8 mouse cellular contexts compared by ENCODE assay signal in the genomic region with DNA sequence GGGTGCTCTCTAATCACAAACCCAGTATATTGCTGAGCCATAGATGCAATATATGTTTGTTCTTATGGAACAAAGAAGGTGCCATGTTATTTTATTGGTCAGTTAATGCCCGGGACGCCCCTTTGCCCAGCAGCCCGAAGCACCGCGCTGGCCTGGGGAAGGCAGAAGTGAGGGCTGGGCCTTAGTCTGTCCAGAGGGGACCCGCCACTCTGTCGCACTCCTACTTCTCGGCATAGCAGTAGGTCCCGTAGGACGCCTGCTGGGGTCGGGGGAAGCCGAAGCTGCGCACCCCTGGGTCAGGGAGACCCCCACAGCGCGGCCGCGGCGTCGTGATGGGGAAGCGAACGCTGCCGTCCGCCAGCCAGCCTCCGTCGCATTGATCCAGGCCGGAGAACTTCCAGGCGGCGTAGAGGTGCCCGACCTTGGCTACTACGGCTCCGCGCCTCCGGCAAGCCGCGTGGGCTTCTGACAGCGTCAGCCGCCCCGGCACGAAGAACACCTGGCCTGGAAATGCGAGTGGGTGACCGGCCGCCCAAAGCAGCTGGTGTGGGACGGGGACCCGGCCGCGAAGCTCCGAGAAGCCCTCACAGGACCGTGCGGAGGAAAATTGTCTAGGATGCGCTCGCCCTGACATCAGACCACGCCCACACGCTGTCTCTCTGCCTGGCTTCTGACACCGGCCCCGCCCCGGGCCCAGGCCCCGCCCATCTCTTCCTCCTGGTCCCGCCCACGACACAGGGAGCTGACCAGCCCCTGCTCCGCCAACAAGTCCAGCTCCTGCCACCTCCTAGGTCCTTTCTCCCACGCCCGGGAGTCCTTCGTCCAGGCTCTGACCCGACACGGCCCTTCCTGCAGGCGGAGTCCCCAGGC. TPM values are rescaled to one million over a fixed set of nuclear protein-coding genes. Genes with fewer than 3 reads are reported as not detected.
A peak's percentile ranks its signal among the peaks of the same experiment; 100 is the strongest.
DNase-seq lines count a peak whose midpoint lies in the region; ATAC-seq lines count a peak whose summit lies in the region.

No protein-coding gene starts in this region.

- H3K36me3 ChIP-seq in heart, embryonic 15.5 days, result no peaks in the 10 kb centered on the region
- no peaks in the 10 kb centered on the region for H3K36me3 ChIP-seq in liver, embryonic 11.5 days (ENCODE audit: control insufficient read depth, insufficient read depth, low read length)

- peak overlapping the region; percentile 95 for H3K4me2 ChIP-seq in heart, embryonic 15.5 days
- H3K4me2 ChIP-seq in liver, embryonic 11.5 days, result peak overlapping the region; percentile 98

- WGBS in heart, embryonic 15.5 days, result 1% methylated on average over 66 of the region's 66 CpGs
- 2% methylated on average over 66 of the region's 66 CpGs for WGBS in liver, embryonic 11.5 days

- H3K4me3 ChIP-seq in heart, embryonic 15.5 days, result peak overlapping the region; percentile 57
- H3K4me3 ChIP-seq in liver, embryonic 11.5 days (ENCODE audit: low read depth, low read length), result peak overlapping the region; percentile 52

- peak; percentile 86 for DNase-seq in CD4-positive, CD25-positive, alpha-beta regulatory T cell, adult 2 months (ENCODE audit: low read depth, low spot score)
- DNase-seq in c-Kit-positive CD71-negative TER-119-negative erythroid progenitor cells, embryonic 14.5 days (ENCODE audit: low read depth), result peak; percentile 69
- DNase-seq in fat pad, adult 2 months (ENCODE audit: extremely low read depth, low read depth, low spot score), result peak; percentile 5
- peak; percentile 96 for DNase-seq in kidney, postnatal 14 days
- DNase-seq in liver, embryonic 11.5 days (ENCODE audit: low spot score), result peak; percentile 92
- peak; percentile 83 for DNase-seq in naive thymus-derived CD4-positive, alpha-beta T cell, adult 2 months (ENCODE audit: low read depth)
- peak; percentile 76 to 86 for DNase-seq in spleen, postnatal 4 days (ENCODE audit: low spot score in 2 of 2)

- H3K9ac ChIP-seq in heart, embryonic 15.5 days, result peak overlapping the region; percentile 32; the same call in 1 of the 2 replicates
- peak overlapping the region; percentile 26; the same call in 1 of the 2 replicates for H3K9ac ChIP-seq in liver, embryonic 11.5 days (ENCODE audit: low read depth, low read length)

- no peak overlapping the region for H3K27ac ChIP-seq in heart, embryonic 15.5 days
- H3K27ac ChIP-seq in liver, embryonic 11.5 days (ENCODE audit: low read depth, low read length), result no peak overlapping the region

- H3K27me3 ChIP-seq in heart, embryonic 15.5 days, result peaks cover 81% of the 10 kb centered on the region
- peaks cover 70% of the 10 kb centered on the region for H3K27me3 ChIP-seq in liver, embryonic 11.5 days (replicated peaks; ENCODE audit: control insufficient read depth, insufficient read depth, low read length)

- peaks cover 17% of the 10 kb centered on the region for H3K4me1 ChIP-seq in heart, embryonic 15.5 days (replicated peaks)
- peaks cover 11% of the 10 kb centered on the region for H3K4me1 ChIP-seq in liver, embryonic 11.5 days (replicated peaks; ENCODE audit: control insufficient read depth, insufficient read depth, low read length)

- peak; percentile 89 for ATAC-seq in heart, embryonic 15.5 days (replicated peaks; ENCODE audit: insufficient number of reproducible peaks, insufficient read depth, low FRiP score, low read depth)
- ATAC-seq in liver, embryonic 11.5 days (replicated peaks; ENCODE audit: low FRiP score), result peak; percentile 85

- H3K9me3 ChIP-seq in heart, embryonic 15.5 days (replicated peaks), result no peaks in the 10 kb centered on the region
- H3K9me3 ChIP-seq in liver, embryonic 11.5 days (ENCODE audit: control insufficient read depth, low read length), result no peaks in the 10 kb centered on the region

RNA-seq across cellular contexts. Expression of gene Hapln2, which starts 4.8 kb away (rescaled TPM):
- polyA plus RNA-seq in heart, embryonic 15.5 days (2015; fragmentation: Nextera tagmentation; extraction: Ambion mirVana), result 0.15 TPM in 1 of 2 replicates, not detected in the other
- not detected in 2 replicates for polyA plus RNA-seq in liver, embryonic 11.5 days (2014; fragmentation: Nextera tagmentation; extraction: Ambion mirVana)

RNA-seq across cellular contexts. Expression of gene Gpatch4, which starts 20.4 kb away (rescaled TPM):
- polyA plus RNA-seq in heart, embryonic 15.5 days (2015; fragmentation: Nextera tagmentation; extraction: Ambion mirVana), result 15.4 and 20.6 TPM in 2 replicates
- polyA plus RNA-seq in liver, embryonic 11.5 days (2014; fragmentation: Nextera tagmentation; extraction: Ambion mirVana), result 60.6 and 60.7 TPM in 2 replicates

RNA-seq across cellular contexts. Expression of gene Bcan, which starts 22.5 kb away (rescaled TPM):
- polyA plus RNA-seq in heart, embryonic 15.5 days (2015; fragmentation: Nextera tagmentation; extraction: Ambion mirVana), result 0.24 and 0.34 TPM in 2 replicates
- polyA plus RNA-seq in liver, embryonic 11.5 days (2014; fragmentation: Nextera tagmentation; extraction: Ambion mirVana), result 0.08 TPM in 1 of 2 replicates, not detected in the other

RNA-seq across cellular contexts. Expression of gene Naxe, which starts 35.7 kb away (rescaled TPM):
- polyA plus RNA-seq in heart, embryonic 15.5 days (2015; fragmentation: Nextera tagmentation; extraction: Ambion mirVana), result 137 and 155 TPM in 2 replicates
- polyA plus RNA-seq in liver, embryonic 11.5 days (2014; fragmentation: Nextera tagmentation; extraction: Ambion mirVana), result 98.7 and 106 TPM in 2 replicates

RNA-seq across cellular contexts. Expression of gene Nes, which starts 51.7 kb away (rescaled TPM):
- polyA plus RNA-seq in heart, embryonic 15.5 days (2015; fragmentation: Nextera tagmentation; extraction: Ambion mirVana), result 14.8 and 16.1 TPM in 2 replicates
- 4.9 and 5.8 TPM in 2 replicates for polyA plus RNA-seq in liver, embryonic 11.5 days (2014; fragmentation: Nextera tagmentation; extraction: Ambion mirVana)

Comparison
In these comparisons a context has a peak if more than half of its experiments do, and no peak if none do; other contexts are left out.
1. DNase-seq: peak in every context shown above with its lines; median percentile 96 in kidney, postnatal 14 days; 92 in liver, embryonic 11.5 days; 86 in CD4-positive, CD25-positive, alpha-beta regulatory T cell, adult 2 months; 83 in naive thymus-derived CD4-positive, alpha-beta T cell, adult 2 months; 81 in spleen, postnatal 4 days; 69 in c-Kit-positive CD71-negative TER-119-negative erythroid progenitor cells, embryonic 14.5 days; 5 in fat pad, adult 2 months.